Mouse (Mus musculus) layer of hippocampus, adult 8-10 months (tissue): ENCODE data around the gene Ing3. TPM values are rescaled to one million over a fixed set of nuclear protein-coding genes. Genes with fewer than 3 reads are reported as not detected.

Experiments used
- DNase-seq, 2 experiments: peaks; one replicate each; pipeline ENCODE4 v3.0.0; 2022; ENCODE audit warnings: low spot score in 2 of 2
- total RNA-seq, 4 experiments: library from RNA; stranded (reverse); gene quantifications; 2 replicates each; pipeline ENCODE4 v1.2.4; 2022

The Ing3 gene
- total RNA-seq, 4 experiments from 2014 or later, result 21.2 to 27.5 (median 26.0) TPM

DNA sequence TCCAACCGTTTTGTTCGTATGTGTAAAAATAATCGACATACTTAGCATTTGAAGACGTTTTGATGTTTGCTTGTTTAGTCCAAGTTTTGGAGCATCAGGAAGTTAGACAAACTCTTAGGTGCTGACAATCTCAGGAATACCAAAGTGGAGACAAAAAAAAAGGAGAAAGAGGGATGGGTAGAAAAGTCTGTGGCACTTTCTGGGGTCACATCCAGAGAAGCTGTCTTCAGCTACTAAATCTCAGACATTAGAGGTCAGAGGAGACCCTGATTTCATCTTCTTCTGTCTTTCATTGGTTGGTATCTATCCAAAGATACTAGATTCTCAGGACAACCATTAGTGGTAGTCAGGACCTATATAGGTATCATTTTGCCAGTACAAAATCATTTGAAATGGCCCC is 41.8 kb downstream of the Ing3 start:
- DNase-seq, result no peak

DNA sequence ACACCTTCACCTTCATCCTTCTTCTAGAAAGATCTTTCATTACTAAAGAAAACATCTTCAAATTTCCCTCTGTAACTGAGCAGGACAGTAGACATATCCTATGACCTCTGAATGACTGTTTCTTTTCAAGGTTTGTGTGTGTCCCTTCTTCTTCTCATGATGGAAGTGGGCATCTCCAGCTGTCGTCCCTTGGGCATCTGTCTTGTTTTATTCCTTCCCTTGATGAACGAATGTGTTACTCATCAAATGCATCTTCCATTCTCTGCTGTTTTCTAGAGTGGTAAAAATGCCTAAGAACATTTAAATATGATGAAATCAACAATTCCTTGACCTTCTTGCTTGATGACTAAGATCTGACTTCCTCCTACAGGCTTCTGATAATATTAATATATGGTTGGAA is 43.7 kb downstream of the Ing3 start:
- no peak for DNase-seq

DNA sequence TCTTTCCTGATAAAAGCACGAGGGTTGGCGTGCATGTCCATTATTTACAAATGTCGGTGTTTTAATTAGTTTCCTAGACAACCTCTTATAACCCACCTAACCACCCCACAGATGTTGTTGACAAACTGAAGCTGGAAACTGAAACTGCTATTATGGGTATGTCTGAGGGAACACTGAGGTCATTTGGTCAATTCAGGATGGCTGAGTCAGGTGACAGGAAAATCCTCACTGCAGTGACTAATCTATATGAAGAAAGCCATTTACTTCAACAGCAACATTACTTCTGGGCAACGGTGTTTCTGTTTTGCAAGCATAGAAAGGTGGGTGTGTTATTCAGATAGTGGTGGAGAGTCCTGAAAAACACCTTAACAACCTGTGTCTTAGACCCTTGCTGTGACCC is 48.8 kb downstream of the Ing3 start:
- DNase-seq, result no peak

GRCm38 (mm10) chr6:21999025-21999424 is 49.7 kb downstream of the Ing3 start:
- no peak for DNase-seq

DNA sequence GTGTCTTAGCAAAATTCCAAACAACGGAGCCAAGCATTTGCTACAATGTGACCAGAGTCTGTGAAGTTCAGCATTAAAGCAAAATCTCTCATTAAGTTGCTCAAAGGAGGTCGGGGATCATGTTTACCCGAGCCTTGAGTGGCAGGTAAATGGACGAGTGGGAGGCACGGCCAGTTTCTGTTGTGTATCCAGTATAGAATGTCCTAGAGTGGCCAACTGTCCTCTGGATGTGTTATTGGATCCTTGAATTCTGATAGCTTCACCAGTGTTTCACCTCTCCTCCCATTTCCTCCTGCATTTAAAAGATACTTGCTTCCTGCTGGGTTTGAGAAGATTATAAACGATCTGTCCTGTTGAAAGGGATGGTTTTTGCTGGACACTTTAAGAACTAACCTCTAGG is 50.7 kb downstream of the Ing3 start:
- DNase-seq, result no peak

DNA sequence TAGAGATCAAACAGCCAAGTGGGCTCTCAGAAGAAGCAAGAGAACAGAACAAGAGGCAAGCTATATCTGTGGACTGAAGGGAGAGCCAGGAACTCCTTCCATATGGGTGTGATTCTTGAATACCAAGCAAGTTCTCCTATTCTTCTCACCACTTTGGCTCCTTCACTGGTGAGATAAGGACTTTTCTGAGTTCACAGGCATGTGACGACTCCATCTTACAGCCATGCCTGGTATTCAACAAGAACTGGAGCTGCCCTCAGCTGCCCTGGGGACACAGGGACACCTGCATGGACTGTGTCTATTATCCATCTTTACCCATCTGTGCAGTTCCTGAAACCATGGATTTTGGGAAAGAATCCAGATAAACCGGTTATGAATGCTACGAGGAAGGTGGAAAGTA is 51.5 kb downstream of the Ing3 start:
- DNase-seq, result no peak

GRCm38 (mm10) chr6:22001284-22001916 is 52.0 kb downstream of the Ing3 start:
- DNase-seq, result no peak

DNA sequence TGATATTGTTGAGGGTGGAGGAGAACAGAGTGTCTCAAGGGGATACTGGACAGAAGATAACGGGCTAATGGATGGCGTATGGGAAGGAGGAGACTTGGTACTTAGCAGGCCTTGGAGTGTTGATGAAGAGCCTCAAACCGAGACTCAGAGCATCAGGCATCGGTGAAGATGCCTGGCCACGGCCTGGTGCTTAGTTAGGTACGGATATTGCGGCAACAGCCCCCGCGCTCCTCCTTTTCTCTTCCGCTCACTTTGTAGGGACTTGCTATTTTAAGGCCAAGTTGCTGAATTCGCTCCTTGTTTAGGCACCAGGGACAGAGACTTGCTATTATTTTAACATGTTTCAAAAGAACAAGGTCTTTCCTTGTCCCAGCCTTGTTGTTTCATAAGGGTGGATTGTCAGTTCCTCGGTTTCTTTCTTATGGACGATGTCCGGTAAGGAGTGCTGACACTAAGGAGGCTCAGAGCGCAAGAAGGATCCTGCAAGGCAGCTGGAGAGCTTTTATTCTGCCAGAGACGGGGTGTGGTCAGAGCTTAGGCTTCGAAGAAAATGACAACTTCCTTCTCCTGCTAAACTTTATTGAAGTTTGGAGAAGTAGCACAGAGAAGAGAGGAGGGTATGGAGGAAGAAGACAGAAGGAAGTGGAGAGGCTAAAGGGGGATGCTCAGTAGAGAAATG is 53.3 kb downstream of the Ing3 start:
- no peak for DNase-seq

DNA sequence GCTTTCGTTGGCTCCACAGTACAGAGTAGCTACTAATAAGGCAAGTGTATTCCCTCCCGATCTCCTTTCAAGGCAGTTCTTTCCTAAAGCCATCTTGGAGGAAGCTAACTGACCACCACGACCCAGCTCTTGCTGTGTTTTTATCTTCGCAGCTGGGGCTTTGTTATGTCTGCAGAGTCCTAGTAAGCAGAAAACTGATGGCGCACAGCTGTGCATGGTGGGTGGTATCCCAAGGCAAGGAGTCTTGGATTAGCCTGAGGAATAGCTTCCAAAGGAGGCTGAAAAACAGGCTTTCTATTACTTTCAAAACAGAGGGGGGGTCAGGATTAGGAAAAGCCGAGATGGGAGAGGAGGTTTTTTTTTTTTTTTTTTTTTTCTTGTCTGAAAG is 53.8 kb downstream of the Ing3 start:
- DNase-seq, result no peak

- DNase-seq, result no peak
These were observed 54.7 kb downstream of the Ing3 start for GRCm38 (mm10) chr6:22003959-22004543.

GRCm38 (mm10) chr6:22008346-22008745 is 59.0 kb downstream of the Ing3 start:
- no peak for DNase-seq

DNA sequence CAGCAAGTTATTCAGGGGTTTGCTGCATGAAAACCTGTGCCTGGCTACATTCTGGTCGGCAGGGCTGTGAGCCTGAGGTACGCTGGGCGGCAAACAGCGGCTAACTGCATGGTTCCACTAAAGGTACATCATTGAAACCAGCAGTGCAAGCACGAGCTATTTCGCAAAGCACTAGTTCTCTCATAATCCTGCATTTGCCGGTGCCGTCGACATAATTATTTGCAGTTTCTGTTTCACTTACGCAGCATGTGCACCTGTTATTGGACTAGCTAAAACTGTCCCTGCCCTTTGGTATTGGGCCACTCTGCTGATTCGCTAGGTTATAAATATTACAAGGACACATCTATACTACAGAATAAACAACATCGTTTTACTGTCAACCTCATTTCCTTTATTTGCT is 60.9 kb downstream of the Ing3 start:
- no peak for DNase-seq

GRCm38 (mm10) chr6:22010761-22011281 is 61.5 kb downstream of the Ing3 start:
- no peak for DNase-seq

GRCm38 (mm10) chr6:22011546-22011945 is 62.2 kb downstream of the Ing3 start:
- DNase-seq, result no peak

GRCm38 (mm10) chr6:22012099-22012498 is 62.7 kb downstream of the Ing3 start:
- no peak for DNase-seq

GRCm38 (mm10) chr6:22012501-22012900 is 63.1 kb downstream of the Ing3 start:
- no peak for DNase-seq

DNA sequence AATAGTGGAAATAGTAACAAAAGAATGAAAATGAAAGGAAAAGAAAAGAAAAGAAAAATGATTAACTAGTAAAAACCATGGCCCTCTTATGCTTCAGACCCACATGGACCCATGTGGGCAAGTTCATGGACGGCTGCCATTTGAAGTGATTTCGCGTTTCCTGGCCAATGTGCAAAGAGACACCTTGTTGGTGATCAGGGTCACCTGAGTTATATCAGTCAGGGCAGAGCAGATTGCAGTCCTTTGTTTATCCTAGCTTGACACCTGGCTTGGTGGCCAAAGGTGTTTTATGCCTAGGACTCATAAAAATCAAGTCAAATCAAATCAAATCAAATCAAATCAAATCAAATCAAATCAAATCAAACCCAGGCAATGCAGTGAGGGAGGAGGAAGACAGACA is 64.0 kb downstream of the Ing3 start:
- DNase-seq, result no peak

- DNase-seq, result no peak
These were observed 65.0 kb downstream of the Ing3 start for GRCm38 (mm10) chr6:22014291-22014911.

- DNase-seq, result no peak
These were observed 68.3 kb downstream of the Ing3 start for GRCm38 (mm10) chr6:22017631-22018030.

DNA sequence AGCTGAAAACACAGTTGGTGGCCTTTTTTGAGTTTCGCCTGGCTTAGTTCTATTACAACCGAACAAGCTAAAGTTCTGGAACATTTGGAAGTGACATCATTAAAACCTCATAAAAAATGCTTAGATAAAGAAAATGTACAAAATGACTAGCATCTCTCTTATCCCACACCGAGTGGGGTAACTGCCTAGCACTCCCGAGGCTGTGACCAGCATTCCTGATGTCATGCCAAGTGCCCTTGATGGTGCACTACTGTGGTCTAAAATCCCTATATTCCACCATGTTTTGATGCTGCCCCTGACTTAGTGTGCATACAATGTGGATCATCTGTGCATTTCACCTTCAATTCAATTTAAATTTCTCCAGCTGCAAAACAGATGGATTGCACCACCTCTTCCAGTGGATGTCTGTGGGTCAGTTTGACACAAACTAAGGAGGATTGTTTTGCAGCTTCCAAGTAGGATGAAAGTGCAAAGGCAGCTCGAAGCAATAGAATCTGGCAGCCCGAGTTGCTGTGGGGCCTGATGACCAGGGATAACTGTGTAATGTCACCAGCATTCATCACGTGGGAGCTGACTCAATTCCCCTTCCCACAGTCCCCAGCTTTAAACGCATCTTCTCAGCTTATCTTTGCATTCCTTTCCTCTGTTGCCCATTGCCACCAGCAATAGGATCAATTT is 69.5 kb downstream of the Ing3 start:
- no peak for DNase-seq

GRCm38 (mm10) chr6:22019637-22020036 is 70.3 kb downstream of the Ing3 start:
- no peak for DNase-seq

GRCm38 (mm10) chr6:22020696-22021095 is 71.3 kb downstream of the Ing3 start:
- no peak for DNase-seq
